Mouse (Mus musculus) heart, embryonic 11.5 days (tissue): Measurements from ENCODE around the gene Rhog. TPM values are rescaled to one million over a fixed set of nuclear protein-coding genes. Genes with fewer than 3 reads are reported as not detected.
A peak's percentile ranks its signal among the peaks of the same experiment; 100 is the strongest.

Experiments
- ATAC-seq: fragments of 200-750 bp; cut with Nextera tagmentation; replicated peaks from 2 replicates; pipeline ENCODE4 v1.8.0; 2017; ENCODE audit warnings: moderate library complexity; ENCODE audit not compliant: insufficient number of reproducible peaks, low FRiP score, low TSS enrichment
- H3K27ac ChIP-seq: fragments of 300-500 bp; sonication (generic); 2 replicates; pipeline ENCODE4 v1.5.1; 2014; ENCODE audit warnings: mild to moderate bottlenecking, low read depth, low read length
- H3K27me3 ChIP-seq: fragments of 300-500 bp; sonication (generic); 2 replicates; pipeline ENCODE4 v1.6.1; 2014; ENCODE audit warnings: mild to moderate bottlenecking, low read length, mixed read lengths; ENCODE audit not compliant: control insufficient read depth, insufficient read depth
- H3K36me3 ChIP-seq: fragments of 300-500 bp; sonication (generic); 2 replicates; pipeline ENCODE4 v1.6.1; 2014; ENCODE audit warnings: mild to moderate bottlenecking, low read length, moderate library complexity, mixed read lengths; ENCODE audit not compliant: control insufficient read depth, insufficient read depth
- H3K4me1 ChIP-seq: fragments of 300-500 bp; sonication (generic); 2 replicates; pipeline ENCODE4 v1.6.1; 2014; ENCODE audit warnings: low read length; ENCODE audit not compliant: control insufficient read depth, insufficient read depth
- H3K4me2 ChIP-seq: fragments of 300-500 bp; sonication (generic); 2 replicates; pipeline ENCODE4 v1.6.1; 2014; ENCODE audit warnings: mild to moderate bottlenecking, moderate library complexity
- H3K4me3 ChIP-seq: fragments of 300-500 bp; sonication (generic); 2 replicates; pipeline ENCODE4 v1.5.1; 2014; ENCODE audit warnings: low read depth, low read length
- H3K9ac ChIP-seq: fragments of 300-500 bp; sonication (generic); 2 replicates; pipeline ENCODE4 v1.6.1; 2014; ENCODE audit warnings: mild to moderate bottlenecking, low read depth, low read length, moderate library complexity
- H3K9me3 ChIP-seq: fragments of 300-500 bp; sonication (generic); replicated peaks from 2 replicates; pipeline ENCODE4 v1.6.1; 2016; ENCODE audit warnings: low read length; ENCODE audit not compliant: control insufficient read depth
- WGBS: fragments of 180-500 bp; shearing (Covaris S2); extraction: QIAGEN DNeasy Blood & Tissue Kit; methylation state at CpG from one replicate; pipeline ENCODE4 v1.1.7; 2014; ENCODE audit not compliant: insufficient replicate concordance; 5-methylcytosine and 5-hydroxymethylcytosine counted together
- polyA plus RNA-seq: library from polyadenylated mRNA; unstranded; fragments of >200 nt; fragmentation: Nextera tagmentation; extraction: Ambion mirVana; gene quantifications from 2 replicates; pipeline ENCODE4 v1.2.1, GENCODE M21; 2014

The Rhog gene
- polyA plus RNA-seq, 1 experiment from 2014 or later, result 59.6 TPM

DNA sequence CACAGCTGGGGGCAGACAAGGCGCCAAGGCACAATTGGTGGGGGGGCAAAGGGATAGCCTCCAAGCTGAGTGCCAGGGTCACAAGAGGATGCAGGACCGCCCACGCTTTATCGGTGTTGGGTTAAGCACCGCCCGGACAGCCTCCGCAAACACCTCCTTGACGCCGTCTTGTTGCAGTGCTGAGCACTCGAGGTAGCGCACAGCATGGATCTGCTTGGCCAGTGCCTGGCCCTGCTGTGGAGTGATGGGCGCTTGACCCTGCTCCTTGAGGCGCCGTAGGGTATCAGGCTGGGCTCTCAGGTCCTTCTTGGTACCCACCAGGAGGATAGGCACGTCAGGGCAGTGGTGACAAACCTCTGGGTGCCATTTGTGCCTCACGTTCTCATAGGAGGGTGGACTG lies 16.3 kb downstream of the Rhog start:
- ATAC-seq, result no peak
- no peak overlapping the region for H3K4me3 ChIP-seq
- H3K27ac ChIP-seq, result no peak overlapping the region
- H3K4me1 ChIP-seq, result peaks cover 25% of the 10 kb centered on the region
- H3K36me3 ChIP-seq, result peaks cover 31% of the 10 kb centered on the region
- no peak overlapping the region for H3K9ac ChIP-seq
- H3K9me3 ChIP-seq, result no peaks in the 10 kb centered on the region
- no peaks in the 10 kb centered on the region for H3K27me3 ChIP-seq
- WGBS, result 82% methylated on average over 16 of the region's 16 CpGs
- no peak overlapping the region for H3K4me2 ChIP-seq

DNA sequence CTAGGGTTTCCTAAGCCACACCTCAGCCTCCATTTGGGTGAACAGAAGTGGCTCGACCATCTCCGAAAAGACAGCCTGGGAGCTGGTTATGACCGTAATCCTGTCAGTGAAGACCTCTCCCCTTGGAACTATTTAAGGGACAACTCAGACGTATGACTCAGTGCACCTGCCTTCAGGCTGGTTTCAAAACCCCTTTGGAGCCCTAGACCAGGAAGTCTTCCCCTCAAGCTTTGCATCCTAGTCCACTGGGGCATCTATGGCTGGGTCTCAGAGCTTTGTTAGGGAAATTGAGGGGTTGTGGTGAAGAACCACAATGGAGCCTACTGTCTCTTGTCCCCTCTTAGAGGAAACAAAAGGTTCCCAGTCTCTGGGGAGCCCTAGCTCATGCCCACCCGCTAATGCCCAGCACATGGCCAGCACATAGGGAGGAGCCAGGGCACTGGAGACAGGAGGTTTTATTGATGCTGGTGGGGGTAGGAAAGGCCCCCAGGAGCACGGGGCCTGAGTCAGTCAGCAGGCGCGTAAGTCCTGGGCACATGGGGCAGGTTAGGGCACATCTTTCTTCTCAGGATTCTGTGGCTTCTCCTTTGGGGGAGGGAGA lies 17.1 kb downstream of the Rhog start:
- H3K4me3 ChIP-seq, result no peak overlapping the region
- ATAC-seq, result no peak
- H3K9me3 ChIP-seq, result no peaks in the 10 kb centered on the region
- no peak overlapping the region for H3K9ac ChIP-seq
- peaks cover 31% of the 10 kb centered on the region for H3K36me3 ChIP-seq
- H3K27ac ChIP-seq, result no peak overlapping the region
- WGBS, result 91% methylated on average over 8 of the region's 8 CpGs
- peaks cover 17% of the 10 kb centered on the region for H3K4me1 ChIP-seq
- no peaks in the 10 kb centered on the region for H3K27me3 ChIP-seq
- H3K4me2 ChIP-seq, result no peak overlapping the region

DNA sequence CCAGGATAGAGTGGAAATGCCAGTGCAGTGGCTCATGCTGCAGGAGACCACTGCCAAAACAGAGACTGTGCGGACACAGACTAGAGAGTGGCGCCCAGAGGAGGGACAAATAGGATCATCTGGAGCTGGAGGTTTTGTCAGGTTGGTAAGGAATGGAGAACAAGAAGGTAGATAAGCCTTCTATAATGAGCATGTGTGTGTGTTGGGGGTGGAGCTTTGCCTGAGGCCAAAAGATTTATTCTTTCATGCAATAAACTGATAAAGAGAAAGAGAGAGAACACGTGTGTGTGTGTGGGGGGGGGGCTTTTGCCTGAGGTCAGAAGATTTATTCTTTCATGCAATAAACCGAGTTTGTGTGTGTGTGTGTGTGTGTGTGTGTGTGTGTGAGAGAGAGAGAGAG lies 22.8 kb downstream of the Rhog start:
- H3K4me3 ChIP-seq, result no peak overlapping the region
- H3K9me3 ChIP-seq, result no peaks in the 10 kb centered on the region
- H3K9ac ChIP-seq, result no peak overlapping the region
- no peaks in the 10 kb centered on the region for H3K27me3 ChIP-seq
- H3K4me1 ChIP-seq, result no peaks in the 10 kb centered on the region
- peaks cover 13% of the 10 kb centered on the region for H3K36me3 ChIP-seq
- H3K27ac ChIP-seq, result no peak overlapping the region
- H3K4me2 ChIP-seq, result no peak overlapping the region
- no peak for ATAC-seq
- WGBS, result 79% methylated on average over 4 of the region's 4 CpGs

DNA sequence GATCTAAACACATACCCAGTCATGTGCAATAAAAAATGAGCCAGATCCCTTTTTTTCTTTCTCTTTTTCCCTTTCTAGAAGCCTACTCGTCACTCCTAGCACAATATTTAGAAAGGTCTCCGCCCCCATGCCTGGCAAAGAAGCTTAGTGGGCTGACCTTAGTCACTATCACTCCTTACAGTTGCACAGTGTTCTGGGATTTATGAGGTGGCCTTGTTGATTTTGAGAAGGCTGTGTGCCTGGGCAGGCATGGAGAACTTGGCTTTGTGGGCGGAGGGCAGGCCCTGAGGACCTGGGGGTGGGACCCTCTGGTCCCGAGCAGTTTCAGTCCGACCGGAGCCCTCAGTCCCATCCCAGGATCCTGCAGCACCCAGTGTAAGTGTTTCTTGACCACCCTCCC lies 26.0 kb downstream of the Rhog start:
- 87% methylated on average over 6 of the region's 6 CpGs for WGBS
- no peaks in the 10 kb centered on the region for H3K36me3 ChIP-seq
- H3K9me3 ChIP-seq, result no peaks in the 10 kb centered on the region
- H3K4me1 ChIP-seq, result no peaks in the 10 kb centered on the region; the same call in 1 of the 2 replicates
- no peak overlapping the region for H3K9ac ChIP-seq
- no peak overlapping the region for H3K4me3 ChIP-seq
- no peak for ATAC-seq
- no peaks in the 10 kb centered on the region for H3K27me3 ChIP-seq
- H3K27ac ChIP-seq, result no peak overlapping the region
- H3K4me2 ChIP-seq, result no peak overlapping the region

DNA sequence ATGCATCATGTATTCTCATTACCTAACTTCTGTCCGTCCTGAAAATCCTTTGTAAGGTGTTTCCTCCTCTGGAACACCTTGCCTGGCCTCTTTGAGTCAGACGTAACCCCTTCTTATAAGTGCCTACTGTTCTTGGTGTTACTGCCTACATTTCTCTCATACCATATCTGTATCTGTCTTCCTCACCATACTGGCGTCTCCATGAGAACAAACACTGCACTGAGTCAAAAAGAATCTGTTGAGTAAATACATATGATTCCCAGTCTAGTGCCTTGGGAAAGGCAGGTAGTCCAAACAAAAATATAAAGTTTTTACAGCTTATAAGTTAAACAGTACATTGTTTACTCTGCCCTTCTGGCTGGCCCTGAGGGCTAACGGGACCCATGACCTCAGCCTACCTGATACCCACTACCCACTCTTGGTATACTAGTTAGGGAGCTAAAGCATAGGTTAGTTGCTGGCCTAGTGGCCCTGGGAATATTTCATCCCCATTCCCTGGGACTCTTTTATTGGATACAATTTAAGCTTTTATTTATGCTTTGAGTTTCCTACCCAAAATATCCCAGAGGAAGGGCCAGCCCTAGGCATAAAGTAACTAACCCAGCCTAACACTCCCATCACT lies 27.7 kb downstream of the Rhog start:
- ATAC-seq, result no peak
- Histone ChIP-seq H3K4me3 (no peak overlapping the region), H3K27ac (no peak overlapping the region), H3K36me3 (no peaks in the 10 kb centered on the region), H3K27me3 (no peaks in the 10 kb centered on the region), H3K9me3 (no peaks in the 10 kb centered on the region), H3K4me2 (no peak overlapping the region), H3K4me1 (peaks cover 2% of the 10 kb centered on the region; the same call in 1 of the 2 replicates), H3K9ac (no peak overlapping the region)
- 75% methylated on average over 4 of the region's 4 CpGs for WGBS

DNA sequence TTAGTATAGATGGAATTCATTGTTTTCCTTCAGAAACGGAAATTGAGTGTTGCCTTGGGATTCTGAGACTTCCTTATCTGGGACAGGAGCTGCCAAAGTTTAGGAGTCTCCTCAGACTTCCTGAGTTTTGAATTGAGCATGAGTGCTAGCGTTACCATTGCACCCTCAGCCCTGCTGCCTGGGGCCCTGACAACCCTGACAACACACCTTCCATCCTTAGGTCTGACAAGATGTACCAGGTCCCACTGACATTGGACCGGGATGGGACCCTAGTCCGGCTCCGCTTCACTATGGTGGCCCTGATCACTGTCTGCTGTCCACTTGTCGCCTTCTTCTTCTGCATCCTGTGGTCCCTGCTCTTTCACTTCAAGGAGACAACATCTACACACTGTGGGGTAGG lies 29.8 kb downstream of the Rhog start:
- H3K9ac ChIP-seq, result no peak overlapping the region
- no peak overlapping the region for H3K4me3 ChIP-seq
- H3K27me3 ChIP-seq, result no peaks in the 10 kb centered on the region

DNA sequence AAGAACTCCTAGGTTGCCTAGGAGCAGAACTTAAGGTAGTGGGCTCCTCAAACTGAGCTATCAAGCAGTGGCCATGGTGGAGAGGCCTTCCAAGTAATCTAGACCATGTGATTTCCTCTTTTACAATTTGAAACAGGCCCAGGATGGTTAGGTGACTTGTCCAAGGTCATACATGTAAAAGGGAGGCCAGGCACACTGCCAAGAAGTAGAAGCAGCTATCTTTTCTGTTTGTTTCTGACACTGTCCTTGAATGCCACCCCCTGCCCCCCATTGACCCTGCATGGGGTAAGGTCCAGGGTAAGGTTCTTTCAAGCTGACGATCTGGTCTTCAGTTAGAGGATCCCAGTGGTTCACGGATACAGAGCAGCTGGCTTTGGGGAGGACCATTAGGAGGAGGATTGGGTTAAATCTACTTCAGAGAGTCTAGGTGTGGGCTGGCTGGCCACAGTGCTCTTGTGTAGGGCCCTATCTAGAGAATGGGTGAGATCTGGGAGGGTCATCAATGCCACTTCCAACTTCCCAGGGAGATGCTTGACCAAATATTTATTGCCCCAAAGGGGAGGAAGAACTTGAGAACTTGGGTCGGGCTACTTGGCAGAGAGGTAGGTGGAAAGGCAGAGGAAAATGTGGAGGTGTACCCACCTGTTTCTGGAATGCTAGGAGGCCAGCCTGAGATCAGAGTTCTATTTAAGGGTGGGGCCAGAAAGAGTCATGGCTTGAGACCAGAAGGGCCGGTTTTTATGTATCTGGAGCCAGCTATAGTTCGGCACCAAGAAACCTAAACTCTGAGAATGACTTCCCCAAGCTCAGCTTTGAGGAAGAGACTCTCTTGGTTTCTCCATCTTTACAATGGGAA lies 31.7 kb downstream of the Rhog start:
- H3K4me2 ChIP-seq, result no peak overlapping the region
- 86% methylated on average over 5 of the region's 5 CpGs for WGBS

More for the DNA sequence above, 29.8 kb downstream of the Rhog start:
- Histone ChIP-seq H3K9me3 (no peaks in the 10 kb centered on the region), H3K36me3 (no peaks in the 10 kb centered on the region), H3K27ac (no peak overlapping the region), H3K4me1 (peaks cover 2% of the 10 kb centered on the region; the same call in 1 of the 2 replicates), H3K4me2 (no peak overlapping the region)
- ATAC-seq, result no peak
- 82% methylated on average over 6 of the region's 6 CpGs for WGBS

DNA sequence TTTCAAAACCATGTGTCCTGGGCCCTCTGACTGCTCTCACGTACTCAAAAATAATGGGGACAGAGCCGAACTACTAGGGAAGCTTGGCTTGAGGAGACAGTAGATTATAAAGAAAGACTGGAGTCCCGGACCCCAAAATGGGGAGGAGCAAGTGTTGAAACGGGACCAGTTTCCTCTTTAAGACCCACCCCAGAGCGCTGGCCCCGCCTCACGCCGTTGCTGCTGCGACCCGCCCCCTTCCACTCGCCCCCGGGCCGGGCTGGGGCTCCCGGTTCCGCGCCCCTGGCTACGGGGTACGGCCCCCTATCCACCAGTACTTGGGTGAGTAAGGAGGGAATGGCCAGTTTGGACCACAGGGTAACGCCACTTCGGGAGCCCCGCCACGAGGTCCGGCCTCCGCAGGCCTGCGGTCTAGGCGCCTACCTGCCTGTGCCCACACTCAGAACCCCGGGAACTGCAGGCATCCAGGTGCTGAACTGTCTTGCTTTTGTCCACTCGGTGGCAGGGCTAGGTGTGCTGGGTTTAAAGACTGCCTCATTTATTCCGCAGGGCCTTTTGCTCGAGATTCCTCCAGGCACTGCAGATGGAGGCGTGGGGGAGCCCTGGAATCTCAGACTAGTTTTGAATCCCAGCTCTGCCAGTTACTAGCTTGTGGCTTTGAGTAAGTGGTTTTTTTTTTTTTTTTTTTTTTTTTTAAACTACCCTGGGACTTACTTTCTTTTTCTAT lies 32.9 kb downstream of the Rhog start:
- Histone ChIP-seq H3K4me1 (peaks cover 2% of the 10 kb centered on the region; the same call in 1 of the 2 replicates), H3K36me3 (no peaks in the 10 kb centered on the region), H3K27ac (no peak overlapping the region), H3K27me3 (no peaks in the 10 kb centered on the region), H3K4me2 (peak overlapping the region; percentile 85), H3K4me3 (peak overlapping the region; percentile 68), H3K9me3 (no peaks in the 10 kb centered on the region), H3K9ac (peak overlapping the region; percentile 78)
- peak; percentile 81 for ATAC-seq
- 2% methylated on average over 31 of the region's 31 CpGs for WGBS

More for the DNA sequence above, 31.7 kb downstream of the Rhog start:
- Histone ChIP-seq H3K9me3 (no peaks in the 10 kb centered on the region), H3K27me3 (no peaks in the 10 kb centered on the region), H3K9ac (no peak overlapping the region), H3K4me1 (peaks cover 2% of the 10 kb centered on the region; the same call in 1 of the 2 replicates), H3K27ac (no peak overlapping the region), H3K36me3 (no peaks in the 10 kb centered on the region), H3K4me3 (no peak overlapping the region)
- no peak for ATAC-seq
